In genomic region chr1:51615523-51615922, GRCm38 (mm10) we compare ENCODE assay signal across 8 mouse cellular contexts.
DNase-seq lines count a peak whose midpoint lies in the region; ATAC-seq and TF ChIP-seq lines count a peak whose summit lies in the region.

No protein-coding gene starts in this region.

- H3K9ac ChIP-seq in embryonic facial prominence, embryonic 14.5 days (ENCODE audit: low read depth, low read length), result no peak overlapping the region
- no peak overlapping the region for H3K9ac ChIP-seq in lung, postnatal 0 days (replicated peaks; ENCODE audit: low read depth)

- DNase-seq in urinary bladder, postnatal 25 days (ENCODE audit: low spot score), result peak; percentile 51
- no peak for DNase-seq in urinary bladder, postnatal 4 days (ENCODE audit: low spot score in 2 of 2)
- peak; percentile 44 to 64 for DNase-seq in adrenal gland, postnatal 36 days
- DNase-seq in embryonic facial prominence, embryonic 14.5 days (ENCODE audit: low spot score), result peak; percentile 73
- peak; percentile 45 to 72 for DNase-seq in kidney, adult 8-10 months
- DNase-seq in lung, postnatal 0 days (ENCODE audit: low spot score), result peak; percentile 65
- DNase-seq in retina, embryonic 14.5 days (ENCODE audit: low spot score), result peak; percentile 75

- no peaks in the 10 kb centered on the region for H3K9me3 ChIP-seq in embryonic facial prominence, embryonic 14.5 days (ENCODE audit: control insufficient read depth, low read length)
- H3K9me3 ChIP-seq in lung, postnatal 0 days (ENCODE audit: low read length), result no peaks in the 10 kb centered on the region

- no peak overlapping the region for H3K4me3 ChIP-seq in embryonic facial prominence, embryonic 14.5 days (ENCODE audit: low read depth, low read length)
- H3K4me3 ChIP-seq in lung, postnatal 0 days (ENCODE audit: low read depth, low read length), result no peak overlapping the region

- H3K4me1 ChIP-seq in embryonic facial prominence, embryonic 14.5 days (ENCODE audit: control insufficient read depth, insufficient read depth, low read length), result no peaks in the 10 kb centered on the region; the same call in 1 of the 2 replicates
- no peaks in the 10 kb centered on the region for H3K4me1 ChIP-seq in lung, postnatal 0 days (ENCODE audit: insufficient read depth, low read depth, low read length)

- TF ChIP-seq EP300 in lung, postnatal 0 days (IDR thresholded peaks at IDR 0.05), result no peak

- no peaks in the 10 kb centered on the region for H3K36me3 ChIP-seq in embryonic facial prominence, embryonic 14.5 days (ENCODE audit: control insufficient read depth, insufficient read depth, low read length)
- H3K36me3 ChIP-seq in lung, postnatal 0 days (ENCODE audit: insufficient read depth, low read length), result no peaks in the 10 kb centered on the region

- ATAC-seq in embryonic facial prominence, embryonic 14.5 days (ENCODE audit: low read depth), result peak; percentile 60; the same call in 1 of the 2 replicates
- ATAC-seq in lung, postnatal 0 days, result 0 out of 2 replicates have a peak, but pooled peaks have one; percentile 32
- ATAC-seq in erythroid progenitor cell, adult 5-6 weeks (replicated peaks; ENCODE audit: low FRiP score, poor library complexity, severe bottlenecking), result no peak

- 25% methylated on average over 6 of the region's 6 CpGs for WGBS in embryonic facial prominence, embryonic 14.5 days
- 27% methylated on average over 6 of the region's 6 CpGs for WGBS in lung, postnatal 0 days

- no peaks in the 10 kb centered on the region for H3K27me3 ChIP-seq in embryonic facial prominence, embryonic 14.5 days (replicated peaks; ENCODE audit: control insufficient read depth, insufficient read depth, low read length)
- no peaks in the 10 kb centered on the region for H3K27me3 ChIP-seq in lung, postnatal 0 days (replicated peaks; ENCODE audit: insufficient read depth, low read length)

- H3K4me2 ChIP-seq in embryonic facial prominence, embryonic 14.5 days (ENCODE audit: low read depth, low read length), result no peak overlapping the region
- no peak overlapping the region for H3K4me2 ChIP-seq in lung, postnatal 0 days (replicated peaks; ENCODE audit: low read depth, low read length)

- TF ChIP-seq CTCF in lung, postnatal 0 days (IDR thresholded peaks at IDR 0.05), result peak; percentile 74

- H3K27ac ChIP-seq in embryonic facial prominence, embryonic 14.5 days (replicated peaks; ENCODE audit: low read depth, low read length), result no peak overlapping the region
- H3K27ac ChIP-seq in lung, postnatal 0 days (ENCODE audit: low read length), result no peak overlapping the region

Comparison
In these comparisons a context has a peak if more than half of its experiments do, and no peak if none do; other contexts are left out.
1. DNase-seq: peak in urinary bladder, postnatal 25 days (single experiment), adrenal gland, postnatal 36 days (2 of 2), embryonic facial prominence, embryonic 14.5 days (single experiment), kidney, adult 8-10 months (2 of 2), lung, postnatal 0 days (single experiment) and retina, embryonic 14.5 days (single experiment); none in urinary bladder, postnatal 4 days (0 of 2).